Mouse (Mus musculus): ENCODE results near the gene Mustn1. TPM values are rescaled to one million over a fixed set of nuclear protein-coding genes. Genes with fewer than 3 reads are reported as not detected.

Mustn1 gene
- polyA plus RNA-seq, 1 experiment from 2014 or later: 1.3 TPM

GRCm38 (mm10) chr14:30862368-30862767, 16.6 kb upstream of the Mustn1 start:
- no peak for ATAC-seq
- 90% methylated on average over 9 of the region's 9 CpGs for WGBS
- no peaks in the 10 kb centered on the region for H3K27me3 ChIP-seq (replicated peaks; ENCODE audit: control insufficient read depth, insufficient read depth, low read length)
- no peak overlapping the region for H3K4me3 ChIP-seq (ENCODE audit: low read length)
- no peaks in the 10 kb centered on the region for H3K9me3 ChIP-seq (ENCODE audit: control insufficient read depth, low read length)
- no peaks in the 10 kb centered on the region for H3K36me3 ChIP-seq (ENCODE audit: control insufficient read depth, insufficient read depth, low read length)
- no peak overlapping the region for H3K27ac ChIP-seq (ENCODE audit: low read depth, low read length)
- no peak overlapping the region for H3K4me2 ChIP-seq (ENCODE audit: low read length)
- H3K9ac ChIP-seq (ENCODE audit: low read depth, low read length): no peak overlapping the region
- no peaks in the 10 kb centered on the region for H3K4me1 ChIP-seq (ENCODE audit: control insufficient read depth, insufficient read depth, low read depth, low read length)

GRCm38 (mm10) chr14:30865311-30865710, 13.7 kb upstream of the Mustn1 start:
- no peak for ATAC-seq
- no peaks in the 10 kb centered on the region for H3K9me3 ChIP-seq (ENCODE audit: control insufficient read depth, low read length)
- WGBS: 76% methylated on average over 3 of the region's 3 CpGs
- H3K27me3 ChIP-seq (replicated peaks; ENCODE audit: control insufficient read depth, insufficient read depth, low read length): no peaks in the 10 kb centered on the region
- no peak overlapping the region for H3K4me3 ChIP-seq (ENCODE audit: low read length)
- H3K9ac ChIP-seq (ENCODE audit: low read depth, low read length): no peak overlapping the region
- no peaks in the 10 kb centered on the region for H3K36me3 ChIP-seq (ENCODE audit: control insufficient read depth, insufficient read depth, low read length)
- no peak overlapping the region for H3K4me2 ChIP-seq (ENCODE audit: low read length)
- H3K27ac ChIP-seq (ENCODE audit: low read depth, low read length): no peak overlapping the region
- no peaks in the 10 kb centered on the region for H3K4me1 ChIP-seq (ENCODE audit: control insufficient read depth, insufficient read depth, low read depth, low read length)

- no peaks in the 10 kb centered on the region for H3K4me1 ChIP-seq (ENCODE audit: control insufficient read depth, insufficient read depth, low read depth, low read length)
- no peaks in the 10 kb centered on the region for H3K9me3 ChIP-seq (ENCODE audit: control insufficient read depth, low read length)
- 36% methylated on average over 5 of the region's 5 CpGs for WGBS
- no peaks in the 10 kb centered on the region for H3K36me3 ChIP-seq (ENCODE audit: control insufficient read depth, insufficient read depth, low read length)
- H3K27me3 ChIP-seq (replicated peaks; ENCODE audit: control insufficient read depth, insufficient read depth, low read length): no peaks in the 10 kb centered on the region
- H3K27ac ChIP-seq (ENCODE audit: low read depth, low read length): no peak overlapping the region
- no peak overlapping the region for H3K9ac ChIP-seq (ENCODE audit: low read depth, low read length)
- no peak overlapping the region for H3K4me3 ChIP-seq (ENCODE audit: low read length)
- no peak for ATAC-seq
- no peak overlapping the region for H3K4me2 ChIP-seq (ENCODE audit: low read length)
Observed at GRCm38 (mm10) chr14:30867042-30867441, 12.0 kb upstream of the Mustn1 start.

- Histone ChIP-seq H3K27ac (ENCODE audit: low read depth, low read length) (no peak overlapping the region), H3K4me2 (ENCODE audit: low read length) (no peak overlapping the region), H3K27me3 (replicated peaks; ENCODE audit: control insufficient read depth, insufficient read depth, low read length) (no peaks in the 10 kb centered on the region), H3K4me3 (ENCODE audit: low read length) (no peak overlapping the region), H3K36me3 (ENCODE audit: control insufficient read depth, insufficient read depth, low read length) (peaks cover 7% of the 10 kb centered on the region; the same call in 1 of the 2 replicates), H3K9ac (ENCODE audit: low read depth, low read length) (no peak overlapping the region), H3K4me1 (ENCODE audit: control insufficient read depth, insufficient read depth, low read depth, low read length) (no peaks in the 10 kb centered on the region), H3K9me3 (ENCODE audit: control insufficient read depth, low read length) (no peaks in the 10 kb centered on the region)
- WGBS: 92% methylated on average over 10 of the region's 10 CpGs
- ATAC-seq: no peak
Observed at GRCm38 (mm10) chr14:30868826-30869225, 10.2 kb upstream of the Mustn1 start.

GRCm38 (mm10) chr14:30869391-30869801, 9.6 kb upstream of the Mustn1 start:
- no peaks in the 10 kb centered on the region for H3K9me3 ChIP-seq (ENCODE audit: control insufficient read depth, low read length)
- peaks cover 7% of the 10 kb centered on the region; the same call in 1 of the 2 replicates for H3K36me3 ChIP-seq (ENCODE audit: control insufficient read depth, insufficient read depth, low read length)
- no peak overlapping the region for H3K27ac ChIP-seq (ENCODE audit: low read depth, low read length)
- 85% methylated on average over 8 of the region's 8 CpGs for WGBS
- H3K27me3 ChIP-seq (replicated peaks; ENCODE audit: control insufficient read depth, insufficient read depth, low read length): no peaks in the 10 kb centered on the region
- ATAC-seq: no peak
- H3K9ac ChIP-seq (ENCODE audit: low read depth, low read length): no peak overlapping the region
- no peaks in the 10 kb centered on the region for H3K4me1 ChIP-seq (ENCODE audit: control insufficient read depth, insufficient read depth, low read depth, low read length)
- H3K4me2 ChIP-seq (ENCODE audit: low read length): no peak overlapping the region
- H3K4me3 ChIP-seq (ENCODE audit: low read length): no peak overlapping the region

- ATAC-seq: no peak
- H3K4me3 ChIP-seq (ENCODE audit: low read length): no peak overlapping the region
- no peaks in the 10 kb centered on the region for H3K9me3 ChIP-seq (ENCODE audit: control insufficient read depth, low read length)
- no peaks in the 10 kb centered on the region for H3K27me3 ChIP-seq (replicated peaks; ENCODE audit: control insufficient read depth, insufficient read depth, low read length)
- H3K4me2 ChIP-seq (ENCODE audit: low read length): no peak overlapping the region
- no peaks in the 10 kb centered on the region for H3K4me1 ChIP-seq (ENCODE audit: control insufficient read depth, insufficient read depth, low read depth, low read length)
- 87% methylated on average over 25 of the region's 25 CpGs for WGBS
- H3K36me3 ChIP-seq (ENCODE audit: control insufficient read depth, insufficient read depth, low read length): peaks cover 7% of the 10 kb centered on the region; the same call in 1 of the 2 replicates
- no peak overlapping the region for H3K27ac ChIP-seq (ENCODE audit: low read depth, low read length)
- no peak overlapping the region for H3K9ac ChIP-seq (ENCODE audit: low read depth, low read length)
Observed at GRCm38 (mm10) chr14:30870206-30871147, 8.5 kb upstream of the Mustn1 start.

- Histone ChIP-seq H3K9ac (ENCODE audit: low read depth, low read length) (no peak overlapping the region), H3K9me3 (ENCODE audit: control insufficient read depth, low read length) (no peaks in the 10 kb centered on the region), H3K27ac (ENCODE audit: low read depth, low read length) (no peak overlapping the region), H3K4me2 (ENCODE audit: low read length) (no peak overlapping the region), H3K4me1 (ENCODE audit: control insufficient read depth, insufficient read depth, low read depth, low read length) (no peaks in the 10 kb centered on the region), H3K27me3 (replicated peaks; ENCODE audit: control insufficient read depth, insufficient read depth, low read length) (no peaks in the 10 kb centered on the region), H3K4me3 (ENCODE audit: low read length) (no peak overlapping the region), H3K36me3 (ENCODE audit: control insufficient read depth, insufficient read depth, low read length) (peaks cover 7% of the 10 kb centered on the region; the same call in 1 of the 2 replicates)
- WGBS: 83% methylated on average over 18 of the region's 18 CpGs
- no peak for ATAC-seq
Observed at GRCm38 (mm10) chr14:30874095-30874700, 4.8 kb upstream of the Mustn1 start.

GRCm38 (mm10) chr14:30875130-30875865, 3.7 kb upstream of the Mustn1 start:
- H3K4me2 ChIP-seq (ENCODE audit: low read length): no peak overlapping the region
- H3K9ac ChIP-seq (ENCODE audit: low read depth, low read length): no peak overlapping the region
- H3K9me3 ChIP-seq (ENCODE audit: control insufficient read depth, low read length): no peaks in the 10 kb centered on the region
- H3K4me3 ChIP-seq (ENCODE audit: low read length): no peak overlapping the region
- H3K27ac ChIP-seq (ENCODE audit: low read depth, low read length): no peak overlapping the region
- H3K36me3 ChIP-seq (ENCODE audit: control insufficient read depth, insufficient read depth, low read length): peaks cover 7% of the 10 kb centered on the region; the same call in 1 of the 2 replicates
- no peak for ATAC-seq
- WGBS: 88% methylated on average over 12 of the region's 12 CpGs
- no peaks in the 10 kb centered on the region for H3K27me3 ChIP-seq (replicated peaks; ENCODE audit: control insufficient read depth, insufficient read depth, low read length)
- no peaks in the 10 kb centered on the region for H3K4me1 ChIP-seq (ENCODE audit: control insufficient read depth, insufficient read depth, low read depth, low read length)

- WGBS: 86% methylated on average over 9 of the region's 9 CpGs
- Histone ChIP-seq H3K27me3 (replicated peaks; ENCODE audit: control insufficient read depth, insufficient read depth, low read length) (no peaks in the 10 kb centered on the region), H3K36me3 (ENCODE audit: control insufficient read depth, insufficient read depth, low read length) (peaks cover 7% of the 10 kb centered on the region; the same call in 1 of the 2 replicates)
Observed at GRCm38 (mm10) chr14:30875955-30876354, 3.0 kb upstream of the Mustn1 start.

More at GRCm38 (mm10) chr14:30875955-30876354, 3.0 kb upstream of the Mustn1 start:
- Histone ChIP-seq H3K4me1 (ENCODE audit: control insufficient read depth, insufficient read depth, low read depth, low read length) (no peaks in the 10 kb centered on the region), H3K9ac (ENCODE audit: low read depth, low read length) (no peak overlapping the region), H3K27ac (ENCODE audit: low read depth, low read length) (no peak overlapping the region), H3K9me3 (ENCODE audit: control insufficient read depth, low read length) (no peaks in the 10 kb centered on the region), H3K4me3 (ENCODE audit: low read length) (no peak overlapping the region), H3K4me2 (ENCODE audit: low read length) (no peak overlapping the region)
- ATAC-seq: no peak
